Mouse (Mus musculus) midbrain, embryonic 11.5 days (tissue): ENCODE measurements around the gene Tnfsf10. TPM values are rescaled to one million over a fixed set of nuclear protein-coding genes. Genes with fewer than 3 reads are reported as not detected.

ENCODE experiments used
- ATAC-seq: fragments of 200-750 bp; cut with Nextera tagmentation; 2 replicates; pipeline ENCODE4 v1.8.0; 2017; ENCODE audit warnings: moderate TSS enrichment, moderate library complexity; ENCODE audit not compliant: low FRiP score
- DNase-seq: peaks from one replicate; pipeline ENCODE4 v3.0.0; 2015; ENCODE audit warnings: low spot score; ENCODE audit errors: missing footprints
- H3K27ac ChIP-seq: fragments of 300-500 bp; sonication (generic); 2 replicates; pipeline ENCODE4 v1.5.1; 2014; ENCODE audit warnings: low read depth, low read length
- H3K27me3 ChIP-seq: fragments of 300-500 bp; sonication (generic); 2 replicates; pipeline ENCODE4 v1.6.1; 2014; ENCODE audit warnings: mild to moderate bottlenecking, low read length, moderate library complexity, mixed read lengths; ENCODE audit not compliant: control insufficient read depth, insufficient read depth
- H3K36me3 ChIP-seq: fragments of 300-500 bp; sonication (generic); 2 replicates; pipeline ENCODE4 v1.6.1; 2014; ENCODE audit warnings: mild to moderate bottlenecking, low read length, moderate library complexity, mixed read lengths; ENCODE audit not compliant: control insufficient read depth, insufficient read depth
- H3K4me1 ChIP-seq: fragments of 300-500 bp; sonication (generic); 2 replicates; pipeline ENCODE4 v1.6.1; 2014; ENCODE audit warnings: low read length; ENCODE audit not compliant: control insufficient read depth, insufficient read depth
- H3K4me2 ChIP-seq: fragments of 300-500 bp; sonication (generic); 2 replicates; pipeline ENCODE4 v1.6.1; 2014; ENCODE audit warnings: mild to moderate bottlenecking, moderate library complexity
- H3K4me3 ChIP-seq: fragments of 300-500 bp; sonication (generic); 2 replicates; pipeline ENCODE4 v1.5.1; 2014; ENCODE audit warnings: low read depth, low read length
- H3K9ac ChIP-seq: fragments of 300-500 bp; sonication (generic); 2 replicates; pipeline ENCODE4 v1.6.1; 2014; ENCODE audit warnings: low read length
- H3K9me3 ChIP-seq: fragments of 300-500 bp; sonication (generic); 2 replicates; pipeline ENCODE4 v1.6.1; 2016; ENCODE audit warnings: low read length; ENCODE audit not compliant: control insufficient read depth
- WGBS: fragments of 180-500 bp; shearing (Covaris S2); extraction: QIAGEN DNeasy Blood & Tissue Kit; methylation state at CpG from one replicate; pipeline ENCODE4 v1.1.7; 2014; 5-methylcytosine and 5-hydroxymethylcytosine counted together
- polyA plus RNA-seq: library from polyadenylated mRNA; unstranded; fragments of >200 nt; fragmentation: Nextera tagmentation; extraction: Ambion mirVana; gene quantifications from 2 replicates; pipeline ENCODE4 v1.2.1, GENCODE M21; 2014

Gene Tnfsf10
- polyA plus RNA-seq, 1 experiment from 2014 or later, result not detected

DNA sequence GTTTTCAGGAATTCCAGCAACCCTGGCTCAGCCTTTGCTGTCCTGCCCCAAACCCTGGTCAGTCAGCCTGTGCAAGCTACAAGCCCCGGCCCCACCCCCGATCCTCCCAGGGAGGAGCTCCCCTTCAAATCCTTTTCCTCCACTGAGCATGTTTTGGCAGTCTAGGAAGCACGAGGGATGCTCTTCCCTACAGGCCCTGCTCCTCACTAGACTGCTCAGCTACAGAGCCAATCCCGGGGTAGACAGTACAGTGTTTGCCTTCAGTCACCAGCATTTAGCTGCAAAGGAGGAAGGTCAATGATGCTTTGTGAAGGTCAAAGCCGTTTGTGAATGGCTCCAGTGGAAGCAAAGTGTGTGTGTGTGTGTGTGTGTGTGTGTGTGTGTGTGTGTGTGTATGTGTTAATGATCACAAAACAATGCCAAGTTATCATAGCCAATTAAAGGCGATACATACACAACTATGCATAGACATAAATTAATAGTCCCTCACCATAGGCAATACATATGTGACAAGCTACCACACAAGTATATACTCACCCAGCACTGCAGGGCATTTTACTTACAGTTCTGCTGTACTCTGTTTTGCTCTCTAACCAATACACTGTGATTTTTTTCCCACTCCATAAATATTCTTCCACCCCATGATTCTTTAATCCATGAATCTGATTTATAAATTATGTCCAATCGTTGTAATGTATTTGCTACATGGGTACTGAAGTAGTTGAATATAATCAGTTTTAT, 23.0 kb upstream of the Tnfsf10 start:
- Histone ChIP-seq H3K36me3 (no peaks in the 10 kb centered on the region), H3K4me1 (no peaks in the 10 kb centered on the region), H3K4me3 (no peak overlapping the region), H3K27ac (no peak overlapping the region), H3K9ac (no peak overlapping the region), H3K4me2 (no peak overlapping the region), H3K27me3 (no peaks in the 10 kb centered on the region), H3K9me3 (no peaks in the 10 kb centered on the region)
- no peak for DNase-seq
- 61% methylated on average over 7 of the region's 7 CpGs for WGBS
- ATAC-seq, result no peak

DNA sequence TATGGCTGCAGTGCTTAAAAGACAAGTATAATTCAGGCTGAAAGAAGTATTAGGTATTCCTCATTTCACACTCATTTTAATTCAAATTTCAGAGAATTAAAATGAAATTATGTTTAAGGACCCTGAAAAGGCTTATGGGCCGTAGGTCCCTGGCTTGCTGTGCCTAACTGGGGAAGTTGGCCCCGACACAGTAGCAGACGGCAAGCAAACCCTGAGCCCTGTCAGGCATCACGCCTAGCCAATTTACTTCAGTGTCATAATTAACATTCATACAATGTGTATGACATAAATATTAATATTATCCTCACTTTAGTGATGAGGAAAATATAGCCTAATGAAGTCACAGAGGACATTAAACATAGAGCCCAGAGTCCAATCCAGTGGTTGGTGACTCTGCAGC, 16.4 kb upstream of the Tnfsf10 start:
- DNase-seq, result no peak
- Histone ChIP-seq H3K9me3 (no peaks in the 10 kb centered on the region), H3K27ac (no peak overlapping the region), H3K4me3 (no peak overlapping the region), H3K9ac (no peak overlapping the region), H3K36me3 (no peaks in the 10 kb centered on the region), H3K4me2 (no peak overlapping the region), H3K27me3 (no peaks in the 10 kb centered on the region), H3K4me1 (no peaks in the 10 kb centered on the region)
- 91% methylated on average over 4 of the region's 4 CpGs for WGBS
- ATAC-seq, result no peak

DNA sequence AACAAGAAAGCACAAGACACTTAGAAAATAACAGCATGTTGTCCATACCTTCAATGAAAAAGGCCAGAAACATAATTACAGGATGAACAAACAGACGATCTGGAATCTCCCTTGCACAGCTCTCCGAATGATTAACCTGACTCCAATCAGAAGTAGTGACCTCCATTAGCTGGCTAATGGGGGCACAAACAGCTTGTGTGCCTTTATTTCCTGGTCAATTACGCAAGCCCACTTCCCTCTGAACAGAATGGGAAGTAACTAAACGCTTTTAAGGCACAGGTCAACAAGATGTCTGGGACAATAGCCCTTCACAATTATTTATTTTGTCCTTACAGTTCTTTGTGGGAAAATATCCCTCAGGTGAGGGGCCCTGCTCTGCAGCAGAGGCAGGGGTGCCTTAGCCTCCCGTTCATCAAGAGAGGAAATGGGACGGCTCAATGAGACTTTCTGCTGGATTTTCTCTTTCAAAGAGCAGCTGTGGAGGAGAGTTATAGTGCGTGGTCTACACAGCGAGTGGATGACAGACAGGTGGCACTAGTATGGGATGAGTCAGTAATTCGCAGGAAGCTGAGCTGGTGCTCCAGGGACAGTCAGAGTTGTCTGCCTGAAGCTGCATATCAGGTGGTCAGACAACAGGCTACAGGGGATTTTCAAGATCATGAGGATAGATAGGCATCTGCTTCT, 14.3 kb upstream of the Tnfsf10 start:
- H3K27ac ChIP-seq, result no peak overlapping the region
- no peaks in the 10 kb centered on the region for H3K36me3 ChIP-seq
- no peak overlapping the region for H3K4me3 ChIP-seq
- no peaks in the 10 kb centered on the region for H3K9me3 ChIP-seq
- no peak overlapping the region for H3K9ac ChIP-seq
- DNase-seq (no peak), ATAC-seq (no peak)
- no peaks in the 10 kb centered on the region for H3K27me3 ChIP-seq
- WGBS, result 84% methylated on average over 9 of the region's 9 CpGs
- H3K4me2 ChIP-seq, result no peak overlapping the region
- H3K4me1 ChIP-seq, result no peaks in the 10 kb centered on the region

- no peak overlapping the region for H3K27ac ChIP-seq
- H3K27me3 ChIP-seq, result no peaks in the 10 kb centered on the region
- H3K4me2 ChIP-seq, result no peak overlapping the region
- ATAC-seq (no peak), DNase-seq (no peak)
- WGBS, result 86% methylated on average over 10 of the region's 10 CpGs
- no peaks in the 10 kb centered on the region for H3K36me3 ChIP-seq
- H3K9me3 ChIP-seq, result no peaks in the 10 kb centered on the region
- no peak overlapping the region for H3K4me3 ChIP-seq
- no peaks in the 10 kb centered on the region for H3K4me1 ChIP-seq
- no peak overlapping the region for H3K9ac ChIP-seq
These were observed 10.0 kb upstream of the Tnfsf10 start for GRCm38 (mm10) chr3:27306815-27307214.

DNA sequence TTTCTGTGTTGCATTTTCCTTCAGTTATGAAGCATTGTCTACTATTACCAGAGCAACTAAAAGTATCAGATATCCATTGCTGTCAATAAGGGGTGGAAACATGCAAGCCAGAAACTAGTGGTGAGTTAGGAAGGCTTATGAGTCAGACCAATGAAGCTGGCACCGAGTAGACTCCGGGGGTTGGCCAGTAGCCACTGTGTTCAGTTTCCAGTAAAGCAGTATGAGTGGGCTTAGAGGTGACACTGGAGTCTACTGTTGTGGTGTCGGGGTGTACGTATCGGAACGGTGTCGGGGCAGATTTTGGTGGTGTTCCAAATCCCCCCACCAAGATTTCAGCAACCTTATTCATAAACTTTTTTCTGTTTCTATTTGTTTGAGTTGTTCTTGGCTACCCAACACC, 5.9 kb upstream of the Tnfsf10 start:
- Histone ChIP-seq H3K4me1 (no peaks in the 10 kb centered on the region), H3K27me3 (no peaks in the 10 kb centered on the region), H3K4me2 (no peak overlapping the region), H3K36me3 (no peaks in the 10 kb centered on the region), H3K9me3 (no peaks in the 10 kb centered on the region), H3K27ac (no peak overlapping the region), H3K9ac (no peak overlapping the region), H3K4me3 (no peak overlapping the region)
- ATAC-seq, result no peak
- 96% methylated on average over 7 of the region's 7 CpGs for WGBS
- no peak for DNase-seq

GRCm38 (mm10) chr3:27311475-27311874, 5.4 kb upstream of the Tnfsf10 start:
- Histone ChIP-seq H3K4me1 (no peaks in the 10 kb centered on the region), H3K27ac (no peak overlapping the region), H3K9ac (no peak overlapping the region), H3K4me3 (no peak overlapping the region), H3K36me3 (no peaks in the 10 kb centered on the region), H3K4me2 (no peak overlapping the region), H3K9me3 (no peaks in the 10 kb centered on the region), H3K27me3 (no peaks in the 10 kb centered on the region)
- DNase-seq, result no peak
- WGBS, result 93% methylated on average over 4 of the region's 4 CpGs
- ATAC-seq, result no peak

DNA sequence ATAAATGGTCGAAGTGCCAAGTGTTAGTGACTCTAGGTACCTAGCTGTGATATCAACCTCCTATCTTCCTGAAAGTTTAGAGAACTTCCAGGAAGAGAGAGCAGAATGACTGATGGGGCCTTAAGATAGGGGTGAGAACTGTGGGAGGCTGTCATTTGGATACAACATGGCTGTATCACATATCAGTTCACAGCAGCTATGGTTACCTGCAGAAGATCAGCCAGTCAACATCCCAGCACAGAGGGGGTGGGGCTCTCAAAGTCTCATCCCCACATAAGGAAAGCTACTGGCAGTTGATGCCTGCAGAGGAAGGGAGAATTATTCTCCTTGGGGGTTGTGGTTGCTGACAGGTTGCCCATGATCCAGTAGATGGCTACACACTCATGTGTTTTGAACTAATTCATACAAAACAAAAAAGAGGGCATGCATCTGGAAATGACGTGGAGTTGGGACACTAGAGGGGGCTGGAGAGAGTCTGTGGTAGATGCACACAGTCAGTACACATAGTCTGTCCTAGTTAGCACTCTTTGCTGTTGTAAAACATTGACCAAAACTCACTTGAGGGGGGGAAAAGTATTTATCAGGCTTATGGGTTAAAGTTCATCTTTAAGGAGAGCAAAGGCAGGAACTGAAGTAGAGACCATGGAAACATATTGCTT, 2.2 kb upstream of the Tnfsf10 start:
- Histone ChIP-seq H3K4me3 (no peak overlapping the region), H3K27me3 (no peaks in the 10 kb centered on the region), H3K9me3 (no peaks in the 10 kb centered on the region), H3K4me2 (no peak overlapping the region), H3K9ac (no peak overlapping the region), H3K4me1 (no peaks in the 10 kb centered on the region), H3K27ac (no peak overlapping the region), H3K36me3 (no peaks in the 10 kb centered on the region)
- ATAC-seq (no peak), DNase-seq (no peak)
- WGBS, result 63% methylated on average over 2 of the region's 2 CpGs

- Histone ChIP-seq H3K27me3 (no peaks in the 10 kb centered on the region), H3K4me2 (no peak overlapping the region), H3K36me3 (no peaks in the 10 kb centered on the region), H3K9ac (no peak overlapping the region), H3K4me1 (no peaks in the 10 kb centered on the region), H3K27ac (no peak overlapping the region), H3K4me3 (no peak overlapping the region), H3K9me3 (no peaks in the 10 kb centered on the region)
- ATAC-seq, result no peak
- no peak for DNase-seq
- 86% methylated on average over 4 of the region's 4 CpGs for WGBS
These were observed 628 bp downstream of the Tnfsf10 start for GRCm38 (mm10) chr3:27317288-27318024.

- no peaks in the 10 kb centered on the region for H3K4me1 ChIP-seq
- no CpG with 5 or more reads among the region's 1 CpGs for WGBS
- H3K27ac ChIP-seq, result no peak overlapping the region
- ATAC-seq (no peak), DNase-seq (no peak)
- H3K9ac ChIP-seq, result no peak overlapping the region
- H3K4me3 ChIP-seq, result no peak overlapping the region
- no peaks in the 10 kb centered on the region for H3K9me3 ChIP-seq
- no peaks in the 10 kb centered on the region for H3K27me3 ChIP-seq
- no peaks in the 10 kb centered on the region for H3K36me3 ChIP-seq
- no peak overlapping the region for H3K4me2 ChIP-seq
These were observed 2.8 kb downstream of the Tnfsf10 start for GRCm38 (mm10) chr3:27319650-27320049.
